48 mouse cellular contexts compared by ENCODE assay signal in the genomic region with DNA sequence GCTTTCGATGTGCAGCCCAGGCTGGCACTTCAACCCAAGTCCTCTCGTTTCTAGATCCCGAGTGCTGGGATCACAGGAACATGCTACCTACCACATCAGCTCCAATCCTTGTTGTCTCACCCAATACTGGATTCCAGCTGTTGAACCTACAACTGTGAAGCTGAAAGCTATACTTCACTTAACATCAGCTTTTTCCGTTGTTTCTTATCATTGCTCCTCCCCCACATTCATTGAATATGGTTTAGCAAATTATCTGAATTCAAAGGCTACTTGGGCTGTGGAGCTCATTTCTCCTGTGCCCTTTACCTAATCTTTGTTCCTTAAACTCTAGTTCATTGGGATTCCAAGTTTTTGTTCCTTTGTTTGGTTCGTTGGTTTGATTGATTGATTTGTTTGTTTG. TPM values are rescaled to one million over a fixed set of nuclear protein-coding genes. Genes with fewer than 3 reads are reported as not detected.
"Had no signal": no experiment of that assay in that cellular context is flagged by ENCODE, and none has a peak within 500 bp of the region (broad histone marks: within the 10 kb centered on the region; RNA-seq: fewer than 3 reads in every experiment).

No protein-coding gene starts in this region.

- ATAC-seq: hindbrain, embryonic 16.5 days; hindbrain, postnatal 0 days; inflammation-experienced regulatory T-cells, adult 6 months; intestine, embryonic 15.5 days; intestine, embryonic 16.5 days; intestine, postnatal 0 days had no signal

- H3K4me3 ChIP-seq: heart, embryonic 10.5 days; heart, embryonic 13.5 days; heart, embryonic 15.5 days; hindbrain, embryonic 10.5 days; hindbrain, embryonic 12.5 days; hindbrain, embryonic 13.5 days; hindbrain, embryonic 15.5 days; intestine, embryonic 15.5 days; kidney, embryonic 15.5 days; layer of hippocampus, adult 2 months had no signal

- DNase-seq: heart, postnatal 10 days; heart, postnatal 14 days; heart, postnatal 36 days; heart, postnatal 4 days; kidney, adult 11 months; kidney, adult 18-20 months; kidney, adult 2 months; kidney, adult 8-10 months; kidney, adult 9 months; kidney, postnatal 10 days; kidney, postnatal 14 days; kidney, postnatal 25 days; kidney, postnatal 36 days; kidney, postnatal 4 days; layer of hippocampus, adult 9-11 months; layer of hippocampus, postnatal 36 days had no signal

- H3K9me3 ChIP-seq: heart, embryonic 10.5 days; heart, embryonic 13.5 days; heart, embryonic 15.5 days; hindbrain, embryonic 10.5 days; hindbrain, embryonic 12.5 days; hindbrain, embryonic 13.5 days; hindbrain, embryonic 15.5 days; intestine, embryonic 15.5 days; kidney, embryonic 15.5 days had no signal

- H3K4me2 ChIP-seq: heart, embryonic 11.5 days; heart, embryonic 13.5 days; heart, embryonic 15.5 days; hindbrain, embryonic 12.5 days; hindbrain, embryonic 13.5 days; hindbrain, embryonic 14.5 days; hindbrain, embryonic 15.5 days; intestine, embryonic 15.5 days; kidney, embryonic 15.5 days had no signal

- H3K4me1 ChIP-seq: hindbrain, embryonic 12.5 days; hindbrain, embryonic 13.5 days; hindbrain, embryonic 15.5 days had no signal

- H3K27me3 ChIP-seq: heart, embryonic 13.5 days; heart, embryonic 15.5 days; hindbrain, embryonic 12.5 days; hindbrain, embryonic 15.5 days; intestine, embryonic 15.5 days; kidney, embryonic 15.5 days had no signal

- H3K27ac ChIP-seq: heart, embryonic 10.5 days; heart, embryonic 13.5 days; heart, embryonic 15.5 days; hindbrain, embryonic 10.5 days; hindbrain, embryonic 12.5 days; hindbrain, embryonic 13.5 days; hindbrain, embryonic 14.5 days; hindbrain, embryonic 15.5 days; hindbrain, postnatal 0 days; intestine, embryonic 15.5 days; kidney, embryonic 15.5 days; kidney, postnatal 0 days; layer of hippocampus, adult 2 months had no signal

- H3K9ac ChIP-seq: heart, embryonic 13.5 days; heart, embryonic 15.5 days; hindbrain, embryonic 12.5 days; hindbrain, embryonic 13.5 days; hindbrain, embryonic 14.5 days; hindbrain, embryonic 15.5 days; intestine, embryonic 15.5 days; kidney, embryonic 15.5 days had no signal

- H3K36me3 ChIP-seq: heart, embryonic 10.5 days; heart, embryonic 13.5 days; heart, embryonic 15.5 days; hindbrain, embryonic 10.5 days; hindbrain, embryonic 12.5 days; hindbrain, embryonic 13.5 days; hindbrain, embryonic 15.5 days; intestine, embryonic 15.5 days; kidney, embryonic 15.5 days had no signal

RNA-seq across cellular contexts. Expression of a gene that starts 9.5 kb away (rescaled TPM):
- total RNA-seq: heart, postnatal 36 days; hematopoietic stem cell, adult 5-6 weeks; layer of hippocampus, adult 18-20 months; layer of hippocampus, adult 2 months; layer of hippocampus, adult 8-10 months; layer of hippocampus, postnatal 10 days; layer of hippocampus, postnatal 14 days; layer of hippocampus, postnatal 25 days; layer of hippocampus, postnatal 36 days had no signal
- polyA plus RNA-seq: heart, embryonic 14.5 days; hindbrain, embryonic 11.5 days; hindbrain, embryonic 12.5 days; hindbrain, embryonic 14.5 days; hindbrain, embryonic 15.5 days; hindbrain, postnatal 0 days; inflammation-experienced regulatory T-cells, adult 6 months; large intestine, adult 2 months had no signal

RNA-seq across cellular contexts. Expression of a gene that starts 48.1 kb away (rescaled TPM):
- total RNA-seq: heart, postnatal 10 days; heart, postnatal 14 days; heart, postnatal 25 days; heart, postnatal 36 days; heart, postnatal 4 days; hematopoietic stem cell, adult 5-6 weeks; layer of hippocampus, adult 18-20 months; layer of hippocampus, adult 2 months; layer of hippocampus, postnatal 25 days; layer of hippocampus, postnatal 36 days had no signal
- polyA plus RNA-seq: heart, embryonic 10.5 days; heart, embryonic 11.5 days; heart, embryonic 13.5 days; heart, embryonic 14.5 days; heart, embryonic 15.5 days; heart, embryonic 16.5 days; heart, postnatal 0 days; hindbrain, embryonic 10.5 days; hindbrain, embryonic 12.5 days; inflammation-experienced regulatory T-cells, adult 6 months; intestine, embryonic 15.5 days; intestine, embryonic 16.5 days; intestine, postnatal 0 days; kidney, embryonic 14.5 days; kidney, embryonic 15.5 days; kidney, embryonic 16.5 days; large intestine, adult 2 months had no signal
